Mouse (Mus musculus): Measurements from ENCODE around the gene Frrs1l.

Gene Frrs1l

DNA sequence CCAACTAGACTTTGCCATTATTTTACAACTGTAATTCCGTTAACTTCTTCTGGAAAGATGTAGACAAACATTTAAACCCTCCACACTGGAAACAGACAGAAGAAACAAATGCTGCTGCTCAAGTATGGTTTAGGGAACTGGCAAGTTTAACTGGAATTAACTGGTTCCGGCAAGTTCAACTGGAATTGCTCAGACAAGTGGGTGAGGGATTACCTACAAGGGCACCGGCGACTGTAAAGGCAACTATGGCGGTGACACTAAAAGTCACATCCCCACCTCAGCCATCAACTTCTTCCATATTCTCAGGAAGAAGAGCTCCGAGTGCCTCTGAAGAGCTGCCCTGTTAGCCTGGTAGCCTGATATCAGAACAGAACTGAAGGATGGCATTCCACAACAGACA is 75.9 kb downstream of the Frrs1l start:
- DNase-seq (ENCODE audit: low spot score in 2 of 2): no peak

DNA sequence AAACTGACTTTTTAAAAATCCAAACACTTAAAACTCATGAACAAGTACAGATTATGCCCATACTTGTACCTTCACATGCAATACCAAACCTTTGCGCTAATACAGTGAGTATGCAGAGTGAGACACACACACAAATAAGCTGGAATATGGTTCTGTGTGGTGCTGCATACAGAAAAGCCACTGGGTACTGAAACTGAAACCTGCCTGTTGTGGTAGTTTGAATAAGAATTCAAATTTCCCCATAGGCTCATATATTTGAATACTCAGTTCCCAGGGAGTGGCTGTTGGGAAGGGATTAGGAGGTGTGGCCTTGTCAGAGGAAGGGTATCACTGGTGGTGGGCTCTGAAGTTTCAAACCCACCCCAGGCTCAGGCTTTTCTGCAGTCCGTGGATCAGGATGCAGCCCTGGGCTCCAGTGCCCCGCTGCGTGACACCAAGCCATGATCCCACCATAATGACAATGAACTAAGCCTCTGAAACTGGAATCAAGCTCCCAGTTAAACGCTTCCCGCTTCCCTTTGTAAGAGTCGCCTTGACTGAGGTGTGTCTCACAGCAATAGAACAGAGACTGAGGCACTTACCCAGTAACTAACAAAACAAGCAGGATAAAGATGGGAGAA is 77.7 kb downstream of the Frrs1l start:
- no peak for DNase-seq (ENCODE audit: low spot score in 2 of 2)

DNA sequence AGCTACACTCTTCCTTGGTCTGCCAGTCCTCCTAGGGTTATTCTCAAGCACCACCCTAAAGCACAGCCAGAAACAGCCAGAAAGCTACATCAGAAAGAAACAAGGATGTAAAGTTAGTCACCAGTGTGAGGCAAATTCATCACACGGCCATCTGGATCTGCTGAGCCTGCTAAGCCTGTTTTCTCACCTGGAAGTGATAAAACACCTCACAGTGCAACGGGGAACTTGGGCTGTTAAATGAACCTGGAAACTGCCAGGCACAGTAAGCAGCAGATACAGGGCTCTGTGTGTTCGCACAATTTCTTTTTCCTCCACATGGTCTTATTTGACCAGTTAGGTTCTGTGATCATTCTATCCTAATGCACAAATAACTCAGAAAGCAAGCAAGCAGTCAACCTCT is 80.6 kb downstream of the Frrs1l start:
- DNase-seq (ENCODE audit: low spot score in 2 of 2): no peak

DNA sequence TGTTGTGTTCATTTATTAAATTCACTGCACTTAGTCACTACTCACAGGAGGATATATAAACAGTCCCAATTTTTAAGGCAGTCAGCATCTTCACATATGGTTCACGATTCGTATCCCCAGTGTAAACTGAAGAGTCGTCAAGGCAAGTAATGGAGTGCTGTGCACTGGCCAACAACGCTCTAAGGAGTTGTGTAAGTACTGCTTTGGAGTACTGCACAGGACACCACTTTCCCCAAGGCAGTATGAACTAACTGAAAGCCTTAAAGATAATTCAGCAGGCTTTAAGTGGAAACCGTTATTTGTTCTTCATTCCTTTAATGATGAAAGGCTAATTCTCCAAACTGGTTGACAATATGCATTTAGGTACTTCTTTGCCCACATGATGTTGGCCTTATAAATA is 82.5 kb downstream of the Frrs1l start:
- no peak for DNase-seq (ENCODE audit: low spot score in 2 of 2)
